Mouse (Mus musculus) hindbrain, postnatal 0 days (tissue): ENCODE data around the gene Bpifc. TPM values are rescaled to one million over a fixed set of nuclear protein-coding genes. Genes with fewer than 3 reads are reported as not detected.

ENCODE experiments used
- ATAC-seq: fragments of 200-750 bp; cut with Nextera tagmentation; 2 replicates; pipeline ENCODE4 v1.8.0; 2017; ENCODE audit warnings: mild to moderate bottlenecking, moderate TSS enrichment, moderate library complexity
- DNase-seq: peaks from one replicate; pipeline ENCODE4 v3.0.0-alpha.2; 2015; ENCODE audit warnings: low spot score
- H3K27ac ChIP-seq: fragments of 300-500 bp; sonication (generic); 2 replicates; pipeline ENCODE4 v1.5.1; 2014; ENCODE audit warnings: mild to moderate bottlenecking
- H3K27me3 ChIP-seq: fragments of 300-500 bp; sonication (generic); 2 replicates; pipeline ENCODE4 v1.6.1; 2014; ENCODE audit warnings: low read length, mixed read lengths; ENCODE audit not compliant: insufficient read depth
- H3K36me3 ChIP-seq: fragments of 300-500 bp; sonication (generic); 2 replicates; pipeline ENCODE4 v1.6.1; 2014; ENCODE audit warnings: low read length, mixed read lengths; ENCODE audit not compliant: insufficient read depth
- H3K4me1 ChIP-seq: fragments of 300-500 bp; sonication (generic); 2 replicates; pipeline ENCODE4 v1.6.1; 2014; ENCODE audit warnings: antibody characterized with exemption, low read length, mixed read lengths; ENCODE audit not compliant: insufficient read depth
- H3K4me2 ChIP-seq: fragments of 300-500 bp; sonication (generic); 2 replicates; pipeline ENCODE4 v1.6.1; 2014; ENCODE audit warnings: low read depth, mild to moderate bottlenecking, low read length, moderate library complexity, mixed read lengths
- H3K4me3 ChIP-seq: fragments of 300-500 bp; sonication (generic); 2 replicates; pipeline ENCODE4 v1.5.1; 2014; ENCODE audit warnings: low read length
- H3K9ac ChIP-seq: fragments of 300-500 bp; sonication (generic); replicated peaks from 2 replicates; pipeline ENCODE4 v1.6.1; 2014; ENCODE audit warnings: mild to moderate bottlenecking, low read length, moderate library complexity, mixed read lengths
- H3K9me3 ChIP-seq: fragments of 300-500 bp; sonication (generic); 2 replicates; pipeline ENCODE4 v1.6.1; 2016; ENCODE audit warnings: low read length, mixed read lengths
- CTCF ChIP-seq: IDR thresholded peaks from 2 replicates; pipeline ENCODE4 v1.5.1; 2016; ENCODE audit warnings: antibody characterized with exemption, control low read depth, low read depth
- whole genome bisulfite sequencing: fragments of 180-500 bp; shearing (Covaris S2); extraction: QIAGEN DNeasy Blood & Tissue Kit; methylation state at CpG from one replicate; pipeline ENCODE4 v1.1.7; 2014; 5-methylcytosine and 5-hydroxymethylcytosine counted together
- polyA plus RNA-seq: library from polyadenylated mRNA; unstranded; fragments of >200 nt; fragmentation: Nextera tagmentation; extraction: Ambion mirVana; gene quantifications from 2 replicates; pipeline ENCODE4 v1.2.1, GENCODE M21; 2015
- total RNA-seq: library from RNA; depleted of rRNA; stranded (reverse); fragments of >200 nt; gene quantifications from 2 replicates; pipeline ENCODE4 v1.2.3, GENCODE M21; 2014

Bpifc gene
- total and polyA plus RNA-seq, 2 experiments from 2014 or later: 0.11 TPM; not detected in 1

- H3K27ac ChIP-seq: no peak overlapping the region
- no peaks in the 10 kb centered on the region for H3K9me3 ChIP-seq
- 71% methylated on average over 2 of the region's 2 CpGs for WGBS
- H3K4me3 ChIP-seq: no peak overlapping the region
- no peak for TF ChIP-seq CTCF
- peaks cover 17% of the 10 kb centered on the region; the same call in 1 of the 2 replicates for H3K36me3 ChIP-seq
- H3K4me1 ChIP-seq: peaks cover 3% of the 10 kb centered on the region; the same call in 1 of the 2 replicates
- H3K27me3 ChIP-seq: no peaks in the 10 kb centered on the region
- DNase-seq: no peak
- H3K4me2 ChIP-seq: no peak overlapping the region
- ATAC-seq: no peak
- H3K9ac ChIP-seq: no peak overlapping the region
Observed at GRCm38 (mm10) chr10:85954429-85954828, 57.3 kb downstream of the Bpifc start.

GRCm38 (mm10) chr10:85953401-85953800, 58.3 kb downstream of the Bpifc start:
- no peak for ATAC-seq
- TF ChIP-seq CTCF: no peak

GRCm38 (mm10) chr10:85951765-85952443, 59.8 kb downstream of the Bpifc start:
- TF ChIP-seq CTCF: no peak
- DNase-seq: no peak
- Histone ChIP-seq H3K27me3 (no peaks in the 10 kb centered on the region), H3K4me2 (no peak overlapping the region), H3K9me3 (no peaks in the 10 kb centered on the region), H3K27ac (no peak overlapping the region), H3K9ac (no peak overlapping the region), H3K4me1 (peaks cover 3% of the 10 kb centered on the region; the same call in 1 of the 2 replicates), H3K36me3 (peaks cover 32% of the 10 kb centered on the region), H3K4me3 (no peak overlapping the region)
- no peak for ATAC-seq
- WGBS: 86% methylated on average over 6 of the region's 6 CpGs

More at GRCm38 (mm10) chr10:85953401-85953800, 58.3 kb downstream of the Bpifc start:
- Histone ChIP-seq H3K4me2 (no peak overlapping the region), H3K4me1 (peaks cover 3% of the 10 kb centered on the region; the same call in 1 of the 2 replicates), H3K9ac (no peak overlapping the region), H3K9me3 (no peaks in the 10 kb centered on the region), H3K4me3 (no peak overlapping the region), H3K36me3 (peaks cover 27% of the 10 kb centered on the region), H3K27ac (no peak overlapping the region; the same call in 1 of the 2 replicates), H3K27me3 (no peaks in the 10 kb centered on the region)
- DNase-seq: no peak
- 68% methylated on average over 3 of the region's 3 CpGs for WGBS

GRCm38 (mm10) chr10:85948483-85949196, 63.1 kb downstream of the Bpifc start:
- DNase-seq: peak; percentile 12
- Histone ChIP-seq H3K4me2 (no peak overlapping the region), H3K27ac (no peak overlapping the region; the same call in 1 of the 2 replicates), H3K9ac (no peak overlapping the region), H3K9me3 (no peaks in the 10 kb centered on the region), H3K36me3 (peaks cover 51% of the 10 kb centered on the region), H3K4me3 (no peak overlapping the region), H3K4me1 (no peaks in the 10 kb centered on the region), H3K27me3 (no peaks in the 10 kb centered on the region)
- WGBS: 53% methylated on average over 8 of the region's 8 CpGs
- TF ChIP-seq CTCF: no peak
- peak; percentile 79 for ATAC-seq

GRCm38 (mm10) chr10:85936280-85936965, 75.3 kb downstream of the Bpifc start:
- H3K4me2 ChIP-seq: no peak overlapping the region
- H3K4me3 ChIP-seq: no peak overlapping the region
- peaks cover 50% of the 10 kb centered on the region for H3K36me3 ChIP-seq
- ATAC-seq (no peak), DNase-seq (no peak)
- no peak overlapping the region for H3K9ac ChIP-seq
- no peaks in the 10 kb centered on the region for H3K27me3 ChIP-seq
- no peak overlapping the region for H3K27ac ChIP-seq
- 96% methylated on average over 6 of the region's 6 CpGs for WGBS
- no peaks in the 10 kb centered on the region for H3K4me1 ChIP-seq
- TF ChIP-seq CTCF: no peak
- H3K9me3 ChIP-seq: no peaks in the 10 kb centered on the region

- H3K4me1 ChIP-seq: peaks cover 8% of the 10 kb centered on the region
- WGBS: 95% methylated on average over 11 of the region's 11 CpGs
- no peaks in the 10 kb centered on the region for H3K36me3 ChIP-seq
- no peak for ATAC-seq
- H3K4me2 ChIP-seq: no peak overlapping the region
- no peaks in the 10 kb centered on the region for H3K27me3 ChIP-seq
- TF ChIP-seq CTCF: no peak
- H3K27ac ChIP-seq: no peak overlapping the region
- H3K9ac ChIP-seq: no peak overlapping the region
- H3K9me3 ChIP-seq: no peaks in the 10 kb centered on the region
- H3K4me3 ChIP-seq: no peak overlapping the region
- DNase-seq: no peak
Observed at GRCm38 (mm10) chr10:85929962-85930361, 81.7 kb downstream of the Bpifc start.
